Mouse (Mus musculus): ENCODE data around the gene Coq8a.

DNA sequence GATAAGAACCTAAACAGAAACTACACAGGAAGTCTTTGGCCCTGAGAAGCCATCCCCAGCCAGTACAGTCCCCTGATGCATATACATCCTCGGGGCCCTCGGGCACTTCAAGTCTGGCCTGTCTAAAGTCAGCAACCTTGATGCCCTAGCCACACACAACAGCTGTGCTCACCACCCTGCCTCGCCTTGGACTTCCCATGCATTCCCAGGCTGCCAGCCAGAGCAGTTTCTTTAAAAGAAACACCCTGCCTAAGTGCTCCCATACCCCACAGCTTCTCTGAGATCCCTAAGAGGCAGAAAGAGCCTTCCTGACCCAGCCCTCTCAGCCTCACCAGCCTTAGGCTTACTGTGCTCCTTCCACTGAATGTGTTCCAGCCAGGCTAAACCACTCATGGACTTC, 13.0 kb downstream of the Coq8a start:
- TF ChIP-seq POLR2A (IDR thresholded peaks at IDR 0.05; ENCODE audit: insufficient read depth, low read depth, low read length) = no peak
- TF ChIP-seq CTCF (IDR thresholded peaks at IDR 0.05; ENCODE audit: insufficient read depth, low read depth, low read length) = no peak
